Mouse (Mus musculus) bone marrow, adult 2 months (tissue): ENCODE data around the gene Il12b. TPM values are rescaled to one million over a fixed set of nuclear protein-coding genes. Genes with fewer than 3 reads are reported as not detected.

ENCODE experiments used
- H3K27ac ChIP-seq: fragments of 200-500 bp; 2 replicates; pipeline ENCODE4 v1.5.1; 2012; ENCODE audit warnings: low read depth, mild to moderate bottlenecking, control low read depth, inconsistent platforms, low read length; ENCODE audit not compliant: control insufficient read depth, poor library complexity, insufficient read depth
- H3K4me1 ChIP-seq: fragments of 200-500 bp; 2 replicates; pipeline ENCODE4 v1.6.1; 2011; ENCODE audit warnings: low read length; ENCODE audit not compliant: control insufficient read depth, insufficient read depth
- H3K4me3 ChIP-seq: fragments of 200-500 bp; replicated peaks from 2 replicates; pipeline ENCODE3; 2011; ENCODE audit warnings: mild to moderate bottlenecking, low read depth, low read length, control low read depth; ENCODE audit not compliant: control insufficient read depth
- CTCF ChIP-seq: fragments of 200-500 bp; IDR thresholded peaks from 2 replicates; pipeline ENCODE4 v1.5.1; 2011; ENCODE audit warnings: low read length, control low read depth; ENCODE audit not compliant: control insufficient read depth, insufficient read depth
- POLR2A ChIP-seq: fragments of 200-500 bp; IDR thresholded peaks from 2 replicates; pipeline ENCODE4 v1.6.1; 2011; ENCODE audit warnings: low read depth, mild to moderate bottlenecking, control low read depth, low read length, borderline replicate concordance; ENCODE audit not compliant: control insufficient read depth
- WGBS: fragments of 180-500 bp; shearing (Covaris S2); methylation state at CpG from one replicate; pipeline ENCODE4 v1.1.7; 2018; 5-methylcytosine and 5-hydroxymethylcytosine counted together
- polyA plus RNA-seq: library from polyadenylated mRNA; stranded (reverse); fragments of >200 nt; gene quantifications from 2 replicates; pipeline ENCODE4 v1.2.4, GENCODE M21; 2011; ENCODE audit warnings: low replicate concordance; ENCODE audit not compliant: missing spikeins, insufficient read depth, insufficient read length

Il12b gene
- not detected in 2 replicates for polyA plus RNA-seq

DNA sequence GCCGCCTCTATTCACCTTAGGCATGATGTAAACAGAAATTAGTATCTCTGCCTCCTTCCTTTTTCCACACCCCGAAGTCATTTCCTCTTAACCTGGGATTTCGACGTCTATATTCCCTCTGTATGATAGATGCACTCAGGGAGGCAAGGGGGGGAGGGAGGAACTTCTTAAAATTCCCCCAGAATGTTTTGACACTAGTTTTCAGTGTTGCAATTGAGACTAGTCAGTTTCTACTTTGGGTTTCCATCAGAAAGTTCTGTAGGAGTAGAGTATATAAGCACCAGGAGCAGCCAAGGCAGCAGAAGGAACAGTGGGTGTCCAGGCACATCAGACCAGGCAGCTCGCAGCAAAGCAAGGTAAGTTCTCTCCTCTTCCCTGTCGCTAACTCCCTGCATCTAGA is at the start of gene Il12b:
Gene Il12b (plus strand): TSS at position 301 of the 400 bp plus-strand sequence.
- H3K4me3 ChIP-seq: no peak within 1 kb of the TSS
- WGBS: 53% methylated on average over 6 of the region's 6 CpGs
- peaks cover 5% of the 10 kb centered on the region for H3K4me1 ChIP-seq
- TF ChIP-seq CTCF (no peak), POLR2A (no peak)
- no peak within 1 kb of the TSS for H3K27ac ChIP-seq

DNA sequence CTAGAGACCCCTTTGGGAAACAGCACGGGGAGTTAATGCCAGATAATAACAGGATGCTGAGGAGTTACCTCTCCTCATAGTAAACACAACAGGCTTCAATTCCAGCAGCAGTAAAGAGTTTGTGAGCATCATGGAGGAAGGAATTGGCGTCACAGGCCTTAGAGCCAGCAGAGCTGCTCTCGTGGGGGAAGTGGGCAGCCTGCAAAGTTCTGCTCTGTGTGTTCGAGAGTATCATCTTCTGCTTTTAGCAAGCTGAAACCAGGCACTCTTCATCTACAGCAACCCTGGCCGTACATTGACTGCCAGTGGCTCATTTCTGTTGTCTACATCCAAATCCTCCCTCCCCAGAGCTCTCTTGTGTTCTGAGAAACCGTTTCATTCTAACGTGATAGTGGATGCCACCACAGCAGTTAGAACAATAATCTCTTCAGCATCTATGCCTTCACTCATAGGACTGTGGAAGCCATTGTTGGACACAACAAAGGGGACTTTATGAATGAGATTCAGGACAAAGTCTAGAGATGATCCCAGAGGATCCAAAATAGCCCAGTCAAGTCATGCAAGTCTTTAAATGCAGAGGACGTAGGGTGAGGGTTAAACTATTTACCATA is 44.9 kb upstream of the Il12b start:
- no peak for TF ChIP-seq POLR2A
- TF ChIP-seq CTCF: no peak
- Histone ChIP-seq H3K4me3 (no peak overlapping the region), H3K27ac (no peak overlapping the region), H3K4me1 (peaks cover 4% of the 10 kb centered on the region; the same call in 1 of the 2 replicates)
- WGBS: 38% methylated on average over 8 of the region's 8 CpGs

DNA sequence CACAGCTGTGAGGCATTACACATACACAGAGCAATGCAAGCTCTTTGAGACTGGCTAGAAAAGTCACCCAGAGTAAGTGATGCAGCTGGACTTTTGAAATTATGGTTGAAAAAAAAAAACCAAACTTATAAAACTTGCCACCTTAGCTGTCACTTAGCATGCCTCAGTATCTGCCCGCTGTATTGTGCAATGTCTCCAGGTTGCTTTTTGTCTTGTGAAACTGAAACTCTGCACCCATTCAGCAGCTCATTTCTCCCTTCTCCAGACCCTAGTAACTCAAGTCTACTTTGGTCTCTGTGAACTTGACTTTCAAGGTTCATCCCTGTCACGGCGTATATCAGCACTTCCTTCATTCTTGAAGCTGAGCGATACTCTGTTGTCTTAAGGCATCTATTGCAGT is 43.7 kb upstream of the Il12b start:
- H3K4me1 ChIP-seq: peaks cover 2% of the 10 kb centered on the region; the same call in 1 of the 2 replicates
- H3K27ac ChIP-seq: no peak overlapping the region
- H3K4me3 ChIP-seq: no peak overlapping the region
- 49% methylated on average over 4 of the region's 4 CpGs for WGBS
- TF ChIP-seq POLR2A (no peak), CTCF (no peak)

DNA sequence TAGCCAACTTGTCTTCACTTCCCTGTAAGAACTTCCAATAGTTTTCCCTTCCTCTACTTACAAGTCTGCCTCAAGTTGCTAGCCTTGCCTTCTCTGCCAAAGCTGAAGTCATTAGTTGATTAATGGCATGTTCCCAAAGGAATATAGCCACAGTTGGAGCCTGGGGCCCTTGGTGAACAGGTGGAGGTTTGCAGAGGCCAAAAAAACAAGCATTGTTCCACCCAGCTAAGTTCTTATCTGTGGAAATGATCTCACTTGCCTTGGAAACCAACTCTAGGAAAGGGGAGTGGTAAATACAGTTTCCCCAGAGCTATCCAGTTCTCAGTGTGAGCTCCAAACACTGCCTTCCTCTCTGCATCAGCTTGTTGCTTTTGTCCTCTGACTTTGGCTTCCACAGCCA is 35.3 kb upstream of the Il12b start:
- Histone ChIP-seq H3K4me1 (no peaks in the 10 kb centered on the region), H3K27ac (no peak overlapping the region), H3K4me3 (no peak overlapping the region)
- no peak for TF ChIP-seq POLR2A
- TF ChIP-seq CTCF: no peak

DNA sequence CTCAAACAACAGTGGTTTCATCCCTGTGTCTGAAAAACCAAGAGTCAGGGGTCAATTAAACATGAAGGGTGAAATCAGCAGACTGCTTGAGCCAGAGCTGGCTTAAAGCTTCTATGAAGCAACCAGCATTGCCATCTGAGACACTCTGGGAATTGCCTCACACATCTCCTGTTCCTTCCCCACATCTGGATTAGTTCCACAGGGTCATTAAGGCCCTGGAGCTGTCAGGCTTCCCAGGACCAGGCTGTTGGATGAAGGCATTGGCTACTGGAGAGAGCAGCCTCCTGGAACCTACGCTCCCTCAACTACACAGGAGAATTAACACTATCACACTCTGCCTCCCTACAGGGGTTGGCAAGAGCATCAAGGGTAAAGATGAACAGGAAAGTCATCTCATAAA is 32.2 kb upstream of the Il12b start:
- Histone ChIP-seq H3K4me3 (no peak overlapping the region), H3K27ac (no peak overlapping the region), H3K4me1 (no peaks in the 10 kb centered on the region)
- no peak for TF ChIP-seq POLR2A
- TF ChIP-seq CTCF: no peak
- WGBS: 84% methylated on average over 1 of the region's 1 CpGs

DNA sequence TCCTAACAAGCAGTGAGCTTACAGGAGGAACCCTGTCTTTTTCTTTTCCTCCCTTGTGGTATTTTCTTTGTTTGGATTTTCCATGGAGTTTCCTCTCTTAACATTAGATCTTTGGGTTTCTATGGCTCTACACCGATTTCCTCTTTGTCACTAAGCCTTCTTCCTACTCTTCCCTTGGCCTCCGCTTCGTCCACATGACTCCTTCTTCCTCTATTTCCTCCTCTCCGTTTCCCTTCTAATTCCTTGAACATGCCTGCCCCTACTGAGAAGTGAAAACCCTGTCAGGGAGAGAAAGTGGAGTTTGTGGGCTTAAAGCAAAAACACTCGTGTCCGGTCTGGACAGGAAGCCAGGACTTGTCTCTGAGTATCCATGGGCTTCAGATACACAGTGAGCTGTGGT is 27.0 kb upstream of the Il12b start:
- 50% methylated on average over 6 of the region's 6 CpGs for WGBS
- Histone ChIP-seq H3K27ac (no peak overlapping the region), H3K4me1 (no peaks in the 10 kb centered on the region; the same call in 1 of the 2 replicates), H3K4me3 (no peak overlapping the region)
- TF ChIP-seq CTCF (no peak), POLR2A (no peak)

DNA sequence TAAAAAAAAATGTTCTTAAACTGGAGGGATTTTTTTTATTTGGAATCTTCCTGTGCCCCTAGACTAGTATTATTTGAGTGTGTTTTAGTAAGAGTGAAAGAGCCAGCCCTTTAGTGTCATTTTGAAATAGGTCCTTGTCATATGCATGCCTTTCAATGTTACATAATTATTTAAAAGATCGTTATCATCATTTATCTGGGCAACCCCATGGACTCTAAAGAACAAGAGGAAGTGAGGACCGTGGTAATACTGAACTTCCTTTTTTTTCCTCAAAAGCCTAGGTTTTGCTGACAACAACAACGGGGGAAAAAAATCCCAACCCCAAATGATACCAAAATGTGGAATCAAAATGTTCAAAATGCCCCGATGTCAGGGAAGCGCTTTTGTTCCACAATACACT is 22.0 kb upstream of the Il12b start:
- TF ChIP-seq POLR2A: no peak
- TF ChIP-seq CTCF: no peak
- Histone ChIP-seq H3K4me1 (no peaks in the 10 kb centered on the region; the same call in 1 of the 2 replicates), H3K27ac (no peak overlapping the region), H3K4me3 (no peak overlapping the region)
- 17% methylated on average over 5 of the region's 5 CpGs for WGBS

DNA sequence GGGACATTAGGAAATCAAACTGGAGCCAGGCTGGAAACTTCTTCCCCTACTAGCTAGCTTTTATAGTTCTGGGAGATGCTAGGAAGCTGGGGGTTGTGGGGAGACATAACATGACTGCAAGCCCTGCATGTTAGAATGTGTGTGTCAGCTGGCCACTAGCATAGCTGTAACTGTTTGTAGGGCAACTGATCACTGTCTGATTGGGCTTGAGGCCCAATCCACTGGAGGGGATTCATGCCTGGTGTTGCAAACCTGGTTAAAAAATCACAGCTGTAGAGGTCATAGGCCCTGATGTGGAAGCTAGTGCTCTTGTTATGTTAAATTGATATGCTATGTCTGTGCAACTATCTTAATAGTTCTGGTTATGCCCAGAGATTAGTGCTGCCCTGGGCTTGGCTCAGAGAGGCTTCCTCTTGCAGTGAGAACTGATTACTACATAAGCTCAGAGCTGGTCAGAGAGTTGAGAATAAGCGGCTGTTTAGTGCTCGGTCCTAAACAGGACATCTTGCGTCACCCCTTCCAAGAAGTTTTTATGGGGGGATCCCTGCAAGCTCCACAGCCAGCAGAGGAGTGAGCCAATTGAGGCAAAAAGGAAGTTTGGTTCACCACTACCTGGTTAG is 19.3 kb upstream of the Il12b start:
- H3K27ac ChIP-seq: no peak overlapping the region
- TF ChIP-seq POLR2A (no peak), CTCF (no peak)
- 37% methylated on average over 3 of the region's 3 CpGs for WGBS
- no peak overlapping the region for H3K4me3 ChIP-seq
- no peaks in the 10 kb centered on the region; the same call in 1 of the 2 replicates for H3K4me1 ChIP-seq

DNA sequence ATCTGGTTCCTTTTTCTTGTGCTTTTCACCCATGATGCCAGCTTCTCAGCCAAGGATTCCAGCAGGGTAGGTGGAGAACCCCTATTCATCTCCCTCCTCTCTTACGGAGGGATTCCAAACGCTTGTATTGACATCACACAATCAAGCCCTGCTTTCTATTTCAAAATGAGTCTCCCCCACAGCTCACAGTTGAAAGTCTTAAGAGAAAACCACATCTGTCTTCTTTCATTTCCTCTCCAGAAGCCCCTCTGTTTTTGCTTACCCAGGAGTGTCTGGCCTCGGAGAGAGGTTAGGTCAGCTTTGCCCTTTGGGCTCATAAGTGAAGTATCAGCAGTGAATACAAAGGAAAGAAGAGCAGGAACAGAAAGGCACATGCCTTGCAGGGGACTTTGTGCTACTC is 17.7 kb upstream of the Il12b start:
- TF ChIP-seq CTCF (no peak), POLR2A (no peak)
- WGBS: 13% methylated on average over 3 of the region's 3 CpGs
- H3K4me3 ChIP-seq: no peak overlapping the region
- no peaks in the 10 kb centered on the region; the same call in 1 of the 2 replicates for H3K4me1 ChIP-seq
- H3K27ac ChIP-seq: no peak overlapping the region
